Mouse (Mus musculus) stomach, embryonic 14.5 days (tissue): ENCODE measurements around the gene Chst11. TPM values are rescaled to one million over a fixed set of nuclear protein-coding genes. Genes with fewer than 3 reads are reported as not detected.

Experiments used
- ATAC-seq: fragments of 200-750 bp; cut with Nextera tagmentation; 2 replicates; pipeline ENCODE4 v1.8.0; 2017; ENCODE audit warnings: low read depth, moderate TSS enrichment; ENCODE audit not compliant: insufficient number of reproducible peaks, insufficient read depth, low FRiP score
- H3K27ac ChIP-seq: fragments of 300-500 bp; sonication (generic); 2 replicates; pipeline ENCODE4 v1.5.1; 2014; ENCODE audit warnings: mild to moderate bottlenecking, low read length, moderate library complexity, mixed read lengths
- H3K27me3 ChIP-seq: fragments of 300-500 bp; sonication (generic); 2 replicates; pipeline ENCODE4 v1.6.1; 2014; ENCODE audit warnings: low read length, control low read depth, mixed read lengths; ENCODE audit not compliant: control insufficient read depth, insufficient read depth
- H3K36me3 ChIP-seq: fragments of 300-500 bp; sonication (generic); 2 replicates; pipeline ENCODE4 v1.6.1; 2014; ENCODE audit warnings: mild to moderate bottlenecking, control low read depth, low read length, moderate library complexity, mixed read lengths; ENCODE audit not compliant: control insufficient read depth, insufficient read depth
- H3K4me1 ChIP-seq: fragments of 300-500 bp; sonication (generic); 2 replicates; pipeline ENCODE4 v1.6.1; 2014; ENCODE audit warnings: low read length, control low read depth, mixed read lengths; ENCODE audit not compliant: control insufficient read depth, insufficient read depth
- H3K4me2 ChIP-seq: fragments of 300-500 bp; sonication (generic); replicated peaks from 2 replicates; pipeline ENCODE4 v1.6.1; 2014; ENCODE audit warnings: low read depth, low read length, control low read depth
- H3K4me3 ChIP-seq: fragments of 300-500 bp; sonication (generic); 2 replicates; pipeline ENCODE4 v1.5.1; 2014; ENCODE audit warnings: low read depth, low read length, control low read depth
- H3K9ac ChIP-seq: fragments of 300-500 bp; sonication (generic); replicated peaks from 2 replicates; pipeline ENCODE4 v1.6.1; 2014; ENCODE audit warnings: low read depth, mild to moderate bottlenecking, control low read depth, low read length, moderate library complexity, mixed read lengths
- H3K9me3 ChIP-seq: fragments of 300-500 bp; sonication (generic); 2 replicates; pipeline ENCODE4 v1.6.1; 2016; ENCODE audit warnings: low read depth, low read length, control low read depth; ENCODE audit not compliant: control insufficient read depth
- WGBS: fragments of 180-500 bp; shearing (Covaris S2); extraction: QIAGEN DNeasy Blood & Tissue Kit; methylation state at CpG from one replicate; pipeline ENCODE4 v1.1.7; 2014; 5-methylcytosine and 5-hydroxymethylcytosine counted together
- polyA plus RNA-seq: library from polyadenylated mRNA; unstranded; fragments of >200 nt; fragmentation: Nextera tagmentation; extraction: Ambion mirVana; gene quantifications from 2 replicates; pipeline ENCODE4 v1.2.1, GENCODE M21; 2014

The Chst11 gene
- polyA plus RNA-seq, 1 experiment from 2014 or later: 2.0 TPM

GRCm38 (mm10) chr10:83220847-83221246 lies 235.5 kb downstream of the Chst11 start:
- Histone ChIP-seq H3K4me2 (no peak overlapping the region), H3K27ac (no peak overlapping the region), H3K27me3 (no peaks in the 10 kb centered on the region), H3K9ac (no peak overlapping the region), H3K4me1 (no peaks in the 10 kb centered on the region), H3K36me3 (no peaks in the 10 kb centered on the region), H3K4me3 (no peak overlapping the region), H3K9me3 (no peaks in the 10 kb centered on the region)
- ATAC-seq: no peak
- WGBS: 73% methylated on average over 3 of the region's 3 CpGs

- 38% methylated on average over 3 of the region's 3 CpGs for WGBS
- no peak overlapping the region for H3K4me2 ChIP-seq
- H3K4me3 ChIP-seq: no peak overlapping the region
- H3K27me3 ChIP-seq: no peaks in the 10 kb centered on the region
- H3K9me3 ChIP-seq: no peaks in the 10 kb centered on the region
- H3K4me1 ChIP-seq: no peaks in the 10 kb centered on the region
- no peak overlapping the region for H3K9ac ChIP-seq
- no peaks in the 10 kb centered on the region for H3K36me3 ChIP-seq
- ATAC-seq: no peak
- H3K27ac ChIP-seq: no peak overlapping the region
These were observed 239.7 kb downstream of the Chst11 start for GRCm38 (mm10) chr10:83224999-83225398.

GRCm38 (mm10) chr10:83228626-83229025 lies 243.3 kb downstream of the Chst11 start:
- Histone ChIP-seq H3K9me3 (no peaks in the 10 kb centered on the region), H3K4me2 (no peak overlapping the region), H3K4me1 (no peaks in the 10 kb centered on the region), H3K9ac (no peak overlapping the region), H3K4me3 (no peak overlapping the region), H3K36me3 (no peaks in the 10 kb centered on the region), H3K27me3 (no peaks in the 10 kb centered on the region), H3K27ac (no peak overlapping the region)
- 58% methylated on average over 4 of the region's 4 CpGs for WGBS
- no peak for ATAC-seq

- Histone ChIP-seq H3K27ac (no peak overlapping the region), H3K4me2 (no peak overlapping the region), H3K36me3 (no peaks in the 10 kb centered on the region), H3K27me3 (no peaks in the 10 kb centered on the region), H3K9me3 (no peaks in the 10 kb centered on the region), H3K9ac (no peak overlapping the region), H3K4me1 (no peaks in the 10 kb centered on the region), H3K4me3 (no peak overlapping the region)
- 78% methylated on average over 3 of the region's 3 CpGs for WGBS
- ATAC-seq: no peak
These were observed 248.7 kb downstream of the Chst11 start for GRCm38 (mm10) chr10:83233967-83234366.

- no peak for ATAC-seq
- 53% methylated on average over 4 of the region's 4 CpGs for WGBS
- H3K9ac ChIP-seq: no peak overlapping the region
- no peak overlapping the region for H3K27ac ChIP-seq
- no peak overlapping the region for H3K4me2 ChIP-seq
- H3K27me3 ChIP-seq: no peaks in the 10 kb centered on the region
- H3K9me3 ChIP-seq: no peaks in the 10 kb centered on the region
- no peaks in the 10 kb centered on the region for H3K36me3 ChIP-seq
- H3K4me1 ChIP-seq: no peaks in the 10 kb centered on the region
- no peak overlapping the region for H3K4me3 ChIP-seq
These were observed 249.1 kb downstream of the Chst11 start for GRCm38 (mm10) chr10:83234391-83234790.

GRCm38 (mm10) chr10:83242106-83242686 lies 256.9 kb downstream of the Chst11 start:
- no peak overlapping the region for H3K4me2 ChIP-seq
- WGBS: 44% methylated on average over 11 of the region's 11 CpGs

GRCm38 (mm10) chr10:83244131-83244530 lies 258.8 kb downstream of the Chst11 start:
- no peaks in the 10 kb centered on the region for H3K36me3 ChIP-seq

More at GRCm38 (mm10) chr10:83242106-83242686, 256.9 kb downstream of the Chst11 start:
- no peak overlapping the region for H3K27ac ChIP-seq
- H3K36me3 ChIP-seq: no peaks in the 10 kb centered on the region
- no peaks in the 10 kb centered on the region for H3K4me1 ChIP-seq
- no peak for ATAC-seq
- H3K27me3 ChIP-seq: no peaks in the 10 kb centered on the region
- no peak overlapping the region for H3K4me3 ChIP-seq
- H3K9ac ChIP-seq: no peak overlapping the region
- H3K9me3 ChIP-seq: no peaks in the 10 kb centered on the region

More at GRCm38 (mm10) chr10:83244131-83244530, 258.8 kb downstream of the Chst11 start:
- no peak overlapping the region for H3K4me2 ChIP-seq
- ATAC-seq: no peak
- no peaks in the 10 kb centered on the region for H3K27me3 ChIP-seq
- no peak overlapping the region for H3K27ac ChIP-seq
- 35% methylated on average over 6 of the region's 6 CpGs for WGBS
- H3K4me3 ChIP-seq: no peak overlapping the region
- no peaks in the 10 kb centered on the region for H3K4me1 ChIP-seq
- no peak overlapping the region for H3K9ac ChIP-seq
- H3K9me3 ChIP-seq: no peaks in the 10 kb centered on the region
